Mouse (Mus musculus): ENCODE results near the gene Dlx3.

GRCm38 (mm10) chr11:95074694-95075093, 45.2 kb upstream of the Dlx3 start:
- TF ChIP-seq CTCF (IDR thresholded peaks at IDR 0.05; ENCODE audit: low read depth) = no peak
- no peak for TF ChIP-seq EP300 (optimal IDR thresholded peaks at IDR 0.05)

Measured in stomach, postnatal 0 days (tissue).